Mouse (Mus musculus) testis, adult 10 weeks (tissue): Measurements from ENCODE around the gene Galnt2. TPM values are rescaled to one million over a fixed set of nuclear protein-coding genes. Genes with fewer than 3 reads are reported as not detected.

Experiments used
- polyA plus RNA-seq: library from polyadenylated mRNA; stranded (reverse); fragments of 350-450 nt; fragmentation: Illumina TruSeq; extraction: RNeasy Lipid Tissue Mini Kit (QIAGEN cat#74804); gene quantifications from one replicate; pipeline ENCODE4 v1.2.3, GENCODE M21; 2014; ENCODE audit warnings: low read depth, low replicate concordance

Gene Galnt2
- 1.8 TPM for polyA plus RNA-seq

DNA sequence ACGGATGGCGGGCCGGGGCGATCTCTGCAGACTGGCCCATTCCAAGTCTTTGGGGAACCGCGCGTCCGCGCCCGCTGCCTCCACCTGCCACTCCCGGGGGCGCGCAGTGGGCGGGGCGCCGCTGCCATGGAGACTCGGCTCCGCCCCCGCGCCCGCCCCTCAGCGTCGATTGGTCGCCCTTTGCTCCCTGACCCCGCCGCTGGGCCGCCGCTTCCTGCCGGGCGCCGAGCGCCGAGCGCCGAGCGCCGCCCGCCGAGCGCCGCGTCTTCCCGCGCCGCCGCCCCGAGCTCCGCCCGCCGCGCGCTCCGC is at the start of gene Galnt2:
TSS of gene Galnt2 (plus strand) at position 216 of the 309 bp plus-strand sequence.

Other genes starting within 250 kb of the Galnt2 start
- gene Abcb10, start 248.3 kb upstream of the Galnt2 start, polyA plus RNA-seq = 2.5 TPM
- gene Taf5l, start 210.0 kb upstream of the Galnt2 start, polyA plus RNA-seq = 10.3 TPM
- gene Urb2, start 209.9 kb upstream of the Galnt2 start, polyA plus RNA-seq = 34.1 TPM
- 3.4 TPM for gene Pgbd5, start 208.3 kb downstream of the Galnt2 start, polyA plus RNA-seq